Mouse (Mus musculus): ENCODE measurements around the gene Gm21541. TPM values are rescaled to one million over a fixed set of nuclear protein-coding genes. Genes with fewer than 3 reads are reported as not detected.
"Not testable (repeated sequence)": the region's sequence is repeated elsewhere in the genome, so short reads cannot be mapped to it uniquely, and the experiment has no call there.

Gene Gm21541
- polyA plus RNA-seq (2017; shearing (Covaris generic)): not detected

DNA sequence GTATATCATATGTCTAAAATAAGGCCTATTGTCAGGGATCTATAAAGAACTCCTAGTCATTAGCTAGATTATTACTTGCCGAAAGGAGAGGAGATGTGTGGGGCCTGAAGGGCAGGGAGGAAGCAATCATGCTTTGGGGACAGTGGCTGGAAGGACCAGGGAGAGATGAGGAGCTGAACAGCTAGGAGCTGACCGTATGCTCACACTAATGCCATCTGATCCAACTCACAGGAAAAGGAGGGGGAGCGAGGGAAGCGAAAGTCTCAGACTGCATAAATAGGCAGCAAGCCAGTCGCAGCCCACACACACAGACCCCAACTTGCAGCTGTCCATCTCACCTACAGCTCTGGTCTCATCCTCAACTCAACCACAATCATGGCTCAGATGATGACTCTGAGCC lies at the start of gene Gm21541:
Gene Gm21541 (plus strand): TSS at position 301 of the 400 bp plus-strand sequence.
- ATAC-seq: not testable (repeated sequence)

DNA sequence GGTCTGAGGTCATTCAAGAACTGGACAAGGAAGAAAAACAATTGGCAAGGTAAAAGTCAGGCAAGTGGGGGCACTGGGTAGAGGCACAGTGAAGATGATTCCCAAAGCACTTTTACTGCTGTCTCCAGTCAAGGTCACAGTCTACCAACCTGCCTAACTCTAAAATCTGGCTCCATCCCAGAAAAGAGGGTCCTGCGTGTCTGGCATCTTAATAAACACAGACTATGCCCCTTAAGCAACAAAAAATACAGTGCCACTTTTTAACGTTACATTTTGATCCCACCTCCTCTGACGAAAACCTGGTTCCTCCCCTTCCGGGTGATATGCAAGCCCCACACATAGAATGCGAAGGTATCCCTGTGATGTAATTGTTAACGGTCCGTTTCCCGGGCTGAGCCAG lies 37.9 kb downstream of the Gm21541 start, which contains the start of gene Gm20878:
Gene Gm20878 (plus strand): TSS at position 301 of the 400 bp plus-strand sequence.
- not testable (repeated sequence) for ATAC-seq

Other genes with a start within 250 kb of the Gm21541 start
- not detected for gene Cntfr, start 206.5 kb upstream of the Gm21541 start, polyA plus RNA-seq (2017; shearing (Covaris generic))
- gene Il11ra1, start 203.6 kb upstream of the Gm21541 start, polyA plus RNA-seq (2017; shearing (Covaris generic)): 10 to 100 TPM in 1 of 2 experiments, 1 to 10 TPM in 1; 10.0 to 14.0 TPM
- gene Rpp25l, start 190.1 kb upstream of the Gm21541 start, polyA plus RNA-seq (2017; shearing (Covaris generic)): 10 to 100 TPM; 57.2 to 58.2 TPM
- gene Dctn3, start 180.4 kb upstream of the Gm21541 start, polyA plus RNA-seq (2017; shearing (Covaris generic)): 10 to 100 TPM; 91.6 to 93.7 TPM
- gene Arid3c, start 172.5 kb upstream of the Gm21541 start, polyA plus RNA-seq (2017; shearing (Covaris generic)): not detected
- gene Galt, start 148.4 kb upstream of the Gm21541 start, polyA plus RNA-seq (2017; shearing (Covaris generic)): 100 to 1,000 TPM in 1 of 2 experiments, 10 to 100 TPM in 1; 70.1 to 104 TPM
- 10 to 100 TPM; 42.8 to 48.9 TPM for gene Sigmar1, start 147.5 kb upstream of the Gm21541 start, polyA plus RNA-seq (2017; shearing (Covaris generic))
- 10 to 100 TPM in 1 of 2 experiments, 1 to 10 TPM in 1; 9.0 to 10.9 TPM for gene Ccl27a, start 129.4 kb upstream of the Gm21541 start, polyA plus RNA-seq (2017; shearing (Covaris generic))
- gene Gm20878, start 38.0 kb downstream of the Gm21541 start, polyA plus RNA-seq (2017; shearing (Covaris generic)): 1 to 10 TPM; 1.2 to 1.6 TPM
- under 1 TPM in 1 of 2 experiments, not detected in 1; 0.14 TPM for gene Fam205a4, start 62.4 kb downstream of the Gm21541 start, polyA plus RNA-seq (2017; shearing (Covaris generic))
- gene Gm21093, start 131.1 kb downstream of the Gm21541 start, polyA plus RNA-seq (2017; shearing (Covaris generic)): not detected
- not detected for gene Gm3893, start 187.6 kb downstream of the Gm21541 start, polyA plus RNA-seq (2017; shearing (Covaris generic))
- gene Gm13304, start 211.2 kb downstream of the Gm21541 start, polyA plus RNA-seq (2017; shearing (Covaris generic)): not detected
- not detected for gene Gm13306, start 249.8 kb downstream of the Gm21541 start, polyA plus RNA-seq (2017; shearing (Covaris generic))

Data from CD4-positive, CD25-positive, alpha-beta regulatory T cell, adult 4 months (primary cell).